Mouse (Mus musculus) skeletal muscle tissue, adult 2 months (tissue): ENCODE data around the gene Rapgefl1.
A peak's percentile ranks its signal among the peaks of the same experiment; 100 is the strongest.
"Not testable (repeated sequence)": the region's sequence is repeated elsewhere in the genome, so short reads cannot be mapped to it uniquely, and the experiment has no call there.

ENCODE experiments used
- DNase-seq: peaks from one replicate; pipeline ENCODE4 v3.0.0-alpha.2; 2012; ENCODE audit warnings: low read depth, low spot score

The Rapgefl1 gene

GRCm38 (mm10) chr11:98816706-98817239, 19.8 kb upstream of the Rapgefl1 start:
- DNase-seq: no peak

GRCm38 (mm10) chr11:98820968-98821367, 15.6 kb upstream of the Rapgefl1 start:
- DNase-seq: no peak

- DNase-seq: not testable (repeated sequence)
These were observed 10.5 kb upstream of the Rapgefl1 start for GRCm38 (mm10) chr11:98826071-98826470.

DNA sequence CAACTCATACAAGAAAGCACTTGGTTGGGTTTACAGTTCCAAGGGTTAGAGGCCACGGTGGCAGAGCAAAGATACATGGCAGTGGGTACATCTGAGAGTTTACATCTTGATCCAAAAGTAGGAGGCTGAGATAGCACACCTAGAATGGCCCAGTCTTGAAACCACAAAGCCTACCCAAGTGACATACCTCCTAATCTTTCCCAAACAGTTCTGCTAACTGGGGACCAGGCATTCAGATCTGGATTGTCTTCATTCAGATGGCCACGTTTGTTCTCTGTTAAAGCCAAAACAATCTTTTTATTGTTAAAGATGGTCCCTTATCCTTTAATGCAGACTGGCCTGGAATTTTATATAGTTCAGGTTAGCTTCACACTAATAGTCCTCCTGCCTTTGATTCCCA, 8.7 kb upstream of the Rapgefl1 start:
- no peak for DNase-seq

DNA sequence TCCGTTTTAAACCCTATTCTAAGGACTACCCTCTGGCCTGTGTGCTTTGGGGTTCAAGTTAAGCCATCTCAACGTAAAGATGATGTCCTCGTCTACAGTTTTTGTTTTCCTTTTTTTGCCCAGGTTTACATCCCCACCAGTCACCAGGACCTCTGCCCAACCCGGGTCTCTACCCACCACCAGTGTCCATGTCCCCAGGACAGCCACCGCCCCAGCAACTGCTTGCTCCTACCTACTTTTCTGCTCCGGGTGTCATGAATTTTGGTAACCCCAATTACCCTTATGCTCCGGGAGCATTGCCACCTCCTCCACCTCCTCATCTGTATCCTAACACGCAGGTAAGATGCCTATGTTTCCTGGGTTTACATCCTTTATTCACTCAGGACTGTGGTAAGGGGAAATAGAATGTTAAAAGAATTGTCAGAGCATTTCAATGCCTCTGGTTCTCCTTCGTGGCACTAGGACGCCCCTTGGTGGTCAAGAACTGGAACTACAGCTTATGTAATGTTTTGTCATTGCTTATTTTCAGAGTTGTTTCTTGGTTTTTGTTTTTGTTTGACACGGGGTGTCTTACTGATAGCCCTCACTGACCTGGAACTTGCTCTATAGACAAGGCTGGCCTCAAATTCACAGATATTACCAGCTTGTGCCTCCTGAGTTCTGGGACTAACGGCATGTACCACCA, 7.4 kb upstream of the Rapgefl1 start:
- DNase-seq: peak; percentile 56

- no peak for DNase-seq
These were observed 6.7 kb upstream of the Rapgefl1 start for GRCm38 (mm10) chr11:98829875-98830274.

DNA sequence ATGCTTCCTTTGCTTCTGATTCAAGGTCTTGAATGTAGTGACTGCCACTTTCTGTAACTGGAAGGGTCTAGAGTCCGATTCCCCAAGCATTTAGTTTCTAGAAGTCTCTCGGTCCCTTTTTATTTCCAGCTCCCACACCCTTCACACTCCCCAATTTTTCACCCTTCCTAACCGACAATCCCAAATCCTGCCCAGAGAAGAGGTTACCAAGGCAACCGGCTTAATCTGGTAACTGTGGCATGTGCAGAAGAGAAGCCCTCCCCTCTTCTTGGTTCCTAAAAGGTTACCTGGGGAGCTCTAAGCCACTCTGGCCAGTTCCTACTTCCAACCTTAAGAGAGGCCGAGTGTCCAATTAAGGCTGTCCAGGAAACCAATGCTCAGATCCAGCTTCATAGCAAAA, 1.3 kb upstream of the Rapgefl1 start:
- DNase-seq: no peak

DNA sequence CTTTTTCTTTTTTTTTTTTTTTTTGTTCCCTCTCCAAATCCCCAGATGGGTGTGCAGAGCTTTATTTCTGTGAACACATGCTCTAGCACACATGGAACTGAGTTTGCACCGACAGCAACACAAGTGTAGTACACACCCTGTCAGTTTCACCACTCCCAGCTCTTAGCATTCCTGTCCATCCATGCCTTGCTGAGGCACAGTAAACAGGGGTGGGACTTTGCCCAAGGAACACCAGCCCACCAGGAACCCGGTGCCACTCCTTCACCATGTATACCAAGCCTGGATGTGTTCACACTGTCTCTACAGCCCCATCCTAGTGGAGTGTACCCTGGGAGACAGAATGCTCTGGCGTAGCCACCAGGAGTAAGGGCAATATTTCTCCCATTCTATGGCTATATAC, 860 bp upstream of the Rapgefl1 start:
- no peak for DNase-seq

GRCm38 (mm10) chr11:98836128-98836527, 457 bp upstream of the Rapgefl1 start:
- no peak for DNase-seq

GRCm38 (mm10) chr11:98837231-98837704, 683 bp downstream of the Rapgefl1 start:
- DNase-seq: no peak

GRCm38 (mm10) chr11:98837917-98838316, 1.3 kb downstream of the Rapgefl1 start:
- DNase-seq: no peak

- no peak for DNase-seq
These were observed 1.9 kb downstream of the Rapgefl1 start for GRCm38 (mm10) chr11:98838512-98838911.

DNA sequence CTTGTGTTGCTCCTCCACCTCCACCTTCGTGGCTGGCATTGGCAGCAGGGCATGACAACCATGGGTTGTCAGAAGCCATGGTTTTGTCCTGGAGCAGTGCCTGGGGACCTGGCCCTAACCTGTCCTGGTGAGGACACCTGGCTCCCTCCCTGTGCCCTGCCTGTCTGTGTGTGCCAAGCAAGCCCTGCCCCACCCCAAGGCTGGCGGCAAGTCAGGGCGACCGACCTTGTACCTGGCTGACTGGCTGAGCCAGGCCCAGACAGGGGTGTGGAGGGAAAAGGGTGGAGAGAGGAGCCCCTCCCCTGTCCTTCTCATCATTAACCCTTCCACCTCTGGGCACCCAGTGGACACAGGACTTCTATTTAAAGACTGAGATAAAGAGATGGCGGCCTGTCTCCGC, 2.8 kb downstream of the Rapgefl1 start:
- DNase-seq: no peak

DNA sequence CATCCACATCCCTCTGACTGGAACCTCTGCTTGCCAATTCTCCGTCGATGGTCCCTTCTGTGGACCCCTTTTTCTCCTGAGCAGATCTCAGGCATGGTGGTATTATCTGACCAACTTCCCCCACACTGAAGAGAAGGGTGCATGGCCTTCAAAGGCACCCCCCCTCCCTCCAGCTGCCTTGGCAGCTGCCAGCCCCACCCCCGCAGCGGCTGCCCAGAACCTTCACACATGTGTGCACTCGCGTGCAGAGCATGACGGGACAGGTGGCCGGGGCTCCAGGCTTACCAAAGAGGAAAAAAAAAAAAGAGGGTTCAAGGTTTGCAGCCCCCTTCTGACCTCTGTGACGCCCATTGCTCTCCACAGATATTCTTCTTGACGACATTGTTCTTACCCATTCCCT, 3.3 kb downstream of the Rapgefl1 start:
- no peak for DNase-seq

DNA sequence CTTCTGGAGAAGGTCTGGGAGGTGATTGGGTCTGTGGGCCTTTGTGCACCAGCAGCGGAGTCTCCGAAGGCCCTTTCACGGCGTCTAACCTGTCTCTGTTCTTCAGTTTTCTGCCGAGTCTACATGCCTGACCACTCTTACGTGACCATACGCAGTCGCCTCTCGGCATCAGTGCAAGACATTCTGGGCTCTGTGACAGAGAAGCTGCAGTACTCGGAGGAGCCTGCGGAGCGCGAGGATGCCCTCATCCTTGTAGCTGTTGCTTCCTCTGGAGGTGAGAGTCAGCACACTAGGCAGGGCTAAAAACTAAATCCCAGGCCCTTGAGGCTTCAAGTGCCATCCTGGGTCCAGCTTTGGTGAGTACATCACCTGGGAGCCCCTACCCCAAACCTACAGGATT, 9.4 kb downstream of the Rapgefl1 start:
- DNase-seq: no peak

- DNase-seq: no peak
These were observed 10.4 kb downstream of the Rapgefl1 start for GRCm38 (mm10) chr11:98846865-98847604.

DNA sequence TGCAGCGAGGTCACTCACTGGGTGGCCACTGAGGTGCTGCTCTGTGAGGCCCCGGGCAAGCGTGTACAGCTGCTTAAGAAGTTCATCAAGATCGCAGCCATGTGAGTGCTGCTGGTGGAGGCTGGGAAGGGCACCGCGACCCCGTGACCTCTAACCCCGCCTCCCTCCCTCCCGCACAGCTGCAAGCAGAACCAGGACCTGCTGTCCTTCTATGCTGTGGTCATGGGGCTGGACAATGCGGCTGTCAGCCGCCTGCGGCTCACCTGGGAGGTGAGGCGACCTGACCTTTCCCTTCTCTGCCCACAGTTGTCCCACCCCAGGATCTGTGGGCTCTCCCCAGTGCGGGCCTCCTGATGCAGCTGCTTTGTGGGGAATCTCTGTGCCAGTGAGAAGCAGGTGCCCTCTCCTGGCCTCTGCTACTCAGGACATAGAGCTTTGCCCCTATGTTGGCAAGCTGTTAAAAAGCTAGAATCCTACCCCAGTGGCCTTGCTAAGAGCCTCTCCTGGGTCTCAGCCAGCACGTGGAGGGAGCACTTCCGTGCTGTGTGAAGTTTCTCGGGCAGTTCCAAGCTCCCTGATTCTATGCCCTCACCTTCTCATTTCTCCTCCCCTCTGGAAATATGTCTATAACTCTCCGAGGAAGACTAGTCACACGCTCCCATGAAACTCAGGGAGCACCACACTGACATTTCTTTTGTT, 12.8 kb downstream of the Rapgefl1 start:
- DNase-seq: no peak

GRCm38 (mm10) chr11:98850100-98851093, 13.8 kb downstream of the Rapgefl1 start:
- no peak for DNase-seq

DNA sequence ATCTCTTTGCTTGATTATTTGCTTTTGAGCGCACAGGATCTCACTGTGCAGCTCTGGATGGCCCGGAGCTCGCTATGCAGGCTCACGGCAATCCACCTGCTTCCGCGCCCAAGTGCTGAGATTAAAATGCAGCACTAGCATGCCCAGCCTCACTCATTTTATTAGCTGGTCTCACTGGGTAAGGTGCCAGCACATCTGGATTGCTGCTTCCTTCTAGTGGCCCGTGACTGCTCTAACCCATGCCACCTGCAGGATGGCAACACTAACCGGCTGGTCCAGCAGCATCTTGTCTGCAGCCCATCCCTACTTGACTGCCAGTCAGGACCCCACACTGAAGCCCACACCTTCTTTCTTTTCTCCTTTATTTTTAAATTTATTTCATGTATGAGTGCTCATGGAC, 17.5 kb downstream of the Rapgefl1 start:
- no peak for DNase-seq

- no peak for DNase-seq
These were observed 18.1 kb downstream of the Rapgefl1 start for GRCm38 (mm10) chr11:98854659-98855058.
